Mouse (Mus musculus) heart, postnatal 36 days (tissue): ENCODE data around the gene Obox8. TPM values are rescaled to one million over a fixed set of nuclear protein-coding genes. Genes with fewer than 3 reads are reported as not detected.

Experiments used
- DNase-seq, 2 experiments: peaks; one replicate each; pipeline ENCODE4 v3.0.0; 2021 to 2022
- intact Hi-C: fragments of 180-260 bp; cut with DNase I; formaldehyde crosslinking; loops from one replicate; pipeline ENCODE4 v1.15.1; 2025
- total RNA-seq, 2 experiments: library from RNA; stranded (reverse); gene quantifications; 2 replicates each; pipeline ENCODE4 v1.2.3; 2021

Obox8 gene
- total RNA-seq = not detected

GRCm38 (mm10) chr7:14333457-14333856 is at the start of gene Obox8:
Gene Obox8 (minus strand): TSS chr7:14333557.
- intact Hi-C loops = no loop called here
- no peak for DNase-seq

GRCm38 (mm10) chr7:14317209-14317608 is 16.1 kb downstream of the Obox8 start:
- intact Hi-C loops = no loop called here
- DNase-seq = no peak

GRCm38 (mm10) chr7:14308671-14309070 is 24.7 kb downstream of the Obox8 start:
- intact Hi-C loops = no loop called here

GRCm38 (mm10) chr7:14307571-14307970 is 25.8 kb downstream of the Obox8 start:
- no peak for DNase-seq
- intact Hi-C loops = no loop called here

More at GRCm38 (mm10) chr7:14308671-14309070, 24.7 kb downstream of the Obox8 start:
- no peak for DNase-seq

Other genes with a start within 250 kb of the Obox8 start
- not detected for gene Sult2a3, start 210.5 kb downstream of the Obox8 start, total RNA-seq
- not detected for gene Sult2a6, start 78.7 kb downstream of the Obox8 start, total RNA-seq
- gene Sult2a8, start 113.2 kb upstream of the Obox8 start, total RNA-seq = not detected
- gene Sult2a7, start 160.7 kb upstream of the Obox8 start, total RNA-seq = not detected
- gene Vmn1r90, start 229.9 kb upstream of the Obox8 start, total RNA-seq = under 1 TPM in 1 of 2 experiments, not detected in 1; 0.19 TPM